Mouse (Mus musculus) testis, adult 2 months (tissue): ENCODE measurements around the gene Stoml1. TPM values are rescaled to one million over a fixed set of nuclear protein-coding genes. Genes with fewer than 3 reads are reported as not detected.
"Not testable (repeated sequence)": the region's sequence is repeated elsewhere in the genome, so short reads cannot be mapped to it uniquely, and the experiment has no call there.

Source experiments
- H3K27ac ChIP-seq: fragments of 200-500 bp; 2 replicates; pipeline ENCODE4 v1.5.1; 2012; ENCODE audit warnings: low read depth, low read length; ENCODE audit not compliant: control insufficient read depth, insufficient read depth
- H3K27me3 ChIP-seq: fragments of 200-500 bp; 2 replicates; pipeline ENCODE4 v1.6.1; 2012; ENCODE audit warnings: mild to moderate bottlenecking, low read length, moderate library complexity; ENCODE audit not compliant: control insufficient read depth, insufficient read depth
- H3K36me3 ChIP-seq: fragments of 200-500 bp; 2 replicates; pipeline ENCODE4 v1.6.1; 2012; ENCODE audit warnings: mild to moderate bottlenecking, low read length; ENCODE audit not compliant: control insufficient read depth, insufficient read depth
- H3K4me1 ChIP-seq: fragments of 200-500 bp; 2 replicates; pipeline ENCODE4 v1.6.1; 2012; ENCODE audit warnings: low read length; ENCODE audit not compliant: control insufficient read depth, insufficient read depth
- H3K4me3 ChIP-seq: fragments of 200-500 bp; 2 replicates; pipeline ENCODE4 v1.5.1; 2012; ENCODE audit warnings: low read depth, mild to moderate bottlenecking, low read length, moderate library complexity, mixed read lengths; ENCODE audit not compliant: control insufficient read depth
- CTCF ChIP-seq: fragments of 200-500 bp; IDR thresholded peaks from 2 replicates; pipeline ENCODE4 v1.5.1; 2012; ENCODE audit warnings: low read depth, mild to moderate bottlenecking, inconsistent platforms, low read length, moderate library complexity; ENCODE audit not compliant: control insufficient read depth, insufficient read depth, insufficient replicate concordance
- POLR2A ChIP-seq: fragments of 200-500 bp; IDR thresholded peaks from 2 replicates; pipeline ENCODE4 v1.6.1; 2012; ENCODE audit warnings: low read depth, mild to moderate bottlenecking, inconsistent platforms, low read length, moderate library complexity; ENCODE audit not compliant: control insufficient read depth
- polyA plus RNA-seq: library from polyadenylated mRNA; depleted of rRNA; stranded (reverse); fragments of >200 nt; gene quantifications from 2 replicates; pipeline ENCODE4 v1.2.3, GENCODE M21; 2012

The Stoml1 gene
- polyA plus RNA-seq, 1 experiment, result 11.5 TPM

DNA sequence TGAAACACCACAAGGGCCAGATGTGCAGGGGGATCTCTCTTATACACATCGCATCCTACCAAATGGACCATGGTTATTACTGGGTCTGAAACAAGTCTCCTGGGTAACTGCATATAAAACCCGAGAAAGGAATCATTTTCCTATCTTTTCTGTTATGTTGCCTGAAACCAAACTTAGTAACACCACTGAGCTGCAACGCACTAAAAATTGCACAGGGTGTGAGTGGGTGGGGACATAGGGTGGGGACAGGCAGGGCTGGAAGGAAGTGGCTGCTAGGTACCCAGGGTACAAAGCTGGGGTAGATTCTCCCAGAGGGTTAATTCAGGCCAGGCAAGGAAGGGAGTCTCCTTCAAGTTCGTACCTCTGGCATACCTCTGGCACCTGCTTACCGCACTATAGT is 10.3 kb upstream of the Stoml1 start:
- Histone ChIP-seq H3K27ac (no peak overlapping the region), H3K27me3 (no peaks in the 10 kb centered on the region), H3K36me3 (no peaks in the 10 kb centered on the region), H3K4me3 (no peak overlapping the region), H3K4me1 (peaks cover 2% of the 10 kb centered on the region; the same call in 1 of the 2 replicates)
- no peak for TF ChIP-seq POLR2A

DNA sequence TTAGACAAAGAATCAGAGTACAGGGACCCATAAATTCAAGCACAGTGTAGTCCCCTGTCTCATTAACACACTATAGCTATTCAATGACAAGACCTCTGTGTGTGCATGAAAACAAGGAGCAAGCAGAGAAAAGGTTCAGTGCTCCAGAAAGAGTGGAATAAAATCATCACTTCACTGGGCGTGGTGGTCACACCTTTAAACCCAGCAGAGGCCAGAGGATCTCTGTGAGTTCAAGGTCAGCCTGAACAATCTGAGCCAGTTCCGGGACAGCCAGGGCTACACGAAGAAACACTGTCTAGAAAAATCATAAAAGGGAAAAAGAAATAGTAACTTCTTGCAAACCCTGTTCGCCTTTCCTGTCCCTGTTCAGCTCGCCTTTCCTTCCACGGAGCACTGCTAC is 9.3 kb upstream of the Stoml1 start:
- Histone ChIP-seq H3K36me3 (no peaks in the 10 kb centered on the region), H3K27me3 (no peaks in the 10 kb centered on the region), H3K4me3 (no peak overlapping the region), H3K4me1 (peaks cover 2% of the 10 kb centered on the region; the same call in 1 of the 2 replicates), H3K27ac (no peak overlapping the region)
- TF ChIP-seq POLR2A, result no peak
- TF ChIP-seq CTCF, result no peak

DNA sequence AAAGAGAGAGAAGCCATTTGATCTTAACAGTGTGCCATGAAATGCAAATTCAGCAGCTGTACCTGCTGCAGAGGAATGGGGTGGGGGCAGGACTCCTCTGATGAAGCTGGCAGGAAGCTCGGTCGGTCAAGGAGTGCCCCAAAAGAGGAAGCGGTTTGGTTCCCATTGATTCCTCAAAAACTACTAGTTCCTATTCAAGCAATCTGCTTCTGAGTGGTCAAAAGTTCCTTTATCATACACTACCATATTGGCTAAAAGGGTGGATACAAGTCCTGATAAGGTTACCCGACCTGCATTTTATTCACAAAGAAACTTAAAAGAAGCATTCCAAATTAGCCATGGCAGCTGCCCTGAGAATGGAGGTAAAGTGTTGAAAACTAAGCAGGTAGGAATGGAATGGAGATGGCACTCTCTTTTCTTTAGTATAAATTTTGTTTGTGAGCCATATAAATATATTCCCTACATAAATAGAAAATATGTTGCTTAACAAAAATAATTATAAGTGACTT is 6.8 kb upstream of the Stoml1 start:
- Histone ChIP-seq H3K27ac (no peak overlapping the region), H3K36me3 (no peaks in the 10 kb centered on the region), H3K27me3 (no peaks in the 10 kb centered on the region; the same call in 1 of the 2 replicates), H3K4me1 (peaks cover 2% of the 10 kb centered on the region; the same call in 1 of the 2 replicates), H3K4me3 (no peak overlapping the region)
- TF ChIP-seq POLR2A (no peak), CTCF (no peak)

DNA sequence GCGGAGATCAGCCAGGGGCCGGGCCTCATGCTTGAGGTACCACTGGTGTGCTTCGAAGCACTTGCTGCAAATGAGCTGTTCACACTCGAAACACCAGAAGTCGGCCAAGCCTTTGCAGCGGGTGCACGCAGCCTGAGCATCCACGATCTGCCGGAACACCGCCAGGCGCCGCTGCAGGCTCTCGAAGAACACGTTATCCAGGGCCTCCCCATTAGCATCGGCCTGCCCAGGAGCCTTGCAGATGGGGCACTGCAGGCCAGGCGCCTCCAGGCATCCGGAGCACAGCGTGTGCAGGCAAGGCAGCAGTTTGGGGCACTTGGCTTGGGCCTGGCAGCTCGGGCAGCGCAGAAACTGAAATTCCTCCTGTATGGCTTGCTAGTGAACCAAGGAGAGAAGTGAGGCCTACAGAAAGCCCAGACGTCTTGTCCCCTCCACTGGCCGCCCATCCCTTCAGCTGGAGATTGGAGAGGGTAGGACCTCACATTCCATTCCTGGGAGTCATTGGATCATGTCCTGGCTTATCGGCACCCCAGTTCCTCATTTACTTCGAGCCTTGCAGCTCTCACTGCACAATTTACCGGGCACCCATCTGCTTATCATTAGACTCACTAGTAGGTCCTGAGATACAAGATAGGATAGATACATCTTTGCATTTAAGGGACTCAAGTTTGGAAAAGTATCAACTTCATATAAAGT is 5.8 kb upstream of the Stoml1 start:
- H3K36me3 ChIP-seq, result no peaks in the 10 kb centered on the region
- TF ChIP-seq POLR2A (no peak), CTCF (peak; percentile 55; the same call in 1 of the 2 replicates)
- H3K4me3 ChIP-seq, result no peak overlapping the region
- H3K4me1 ChIP-seq, result peaks cover 2% of the 10 kb centered on the region; the same call in 1 of the 2 replicates
- H3K27me3 ChIP-seq, result no peaks in the 10 kb centered on the region; the same call in 1 of the 2 replicates
- 0 out of 2 replicates have a peak overlapping the region, but pooled peaks have one; percentile 3 for H3K27ac ChIP-seq

DNA sequence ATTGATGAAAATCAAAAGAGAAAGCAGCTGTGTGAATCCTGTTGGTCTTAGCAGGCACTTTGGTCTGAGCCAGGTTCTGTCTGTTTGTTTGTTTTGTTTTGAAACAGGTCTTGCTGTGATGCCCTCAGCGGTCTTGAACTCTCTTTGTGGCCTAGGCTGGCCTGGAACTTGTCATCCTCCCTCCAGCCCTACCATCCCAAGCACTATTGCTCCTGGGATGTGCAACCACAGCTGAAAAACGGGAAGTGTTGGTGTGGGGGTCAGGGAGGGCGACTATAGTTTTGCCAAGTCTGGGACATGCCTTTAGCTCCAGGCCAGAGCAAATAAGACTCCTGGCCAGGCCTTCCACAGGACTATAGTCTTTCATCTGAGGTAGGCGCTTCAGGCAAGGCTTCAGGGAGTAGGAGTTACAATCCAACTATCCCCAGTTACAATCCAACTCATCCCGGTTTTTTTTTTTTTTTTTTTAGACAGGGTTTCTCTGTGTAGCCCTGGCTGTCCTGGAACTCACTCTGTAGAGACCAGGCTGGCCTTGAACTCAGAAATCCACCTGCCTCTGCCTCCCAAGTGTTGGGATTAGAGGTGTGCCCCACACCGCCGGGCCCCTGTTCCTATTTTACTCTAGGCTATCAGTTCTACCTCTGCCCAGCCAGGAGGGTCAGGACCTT is 4.1 kb upstream of the Stoml1 start:
- Histone ChIP-seq H3K4me1 (peaks cover 7% of the 10 kb centered on the region), H3K27me3 (no peaks in the 10 kb centered on the region; the same call in 1 of the 2 replicates), H3K4me3 (no peak overlapping the region), H3K36me3 (no peaks in the 10 kb centered on the region), H3K27ac (peak overlapping the region; percentile 79; the same call in 1 of the 2 replicates)
- no peak for TF ChIP-seq POLR2A
- no peak for TF ChIP-seq CTCF

DNA sequence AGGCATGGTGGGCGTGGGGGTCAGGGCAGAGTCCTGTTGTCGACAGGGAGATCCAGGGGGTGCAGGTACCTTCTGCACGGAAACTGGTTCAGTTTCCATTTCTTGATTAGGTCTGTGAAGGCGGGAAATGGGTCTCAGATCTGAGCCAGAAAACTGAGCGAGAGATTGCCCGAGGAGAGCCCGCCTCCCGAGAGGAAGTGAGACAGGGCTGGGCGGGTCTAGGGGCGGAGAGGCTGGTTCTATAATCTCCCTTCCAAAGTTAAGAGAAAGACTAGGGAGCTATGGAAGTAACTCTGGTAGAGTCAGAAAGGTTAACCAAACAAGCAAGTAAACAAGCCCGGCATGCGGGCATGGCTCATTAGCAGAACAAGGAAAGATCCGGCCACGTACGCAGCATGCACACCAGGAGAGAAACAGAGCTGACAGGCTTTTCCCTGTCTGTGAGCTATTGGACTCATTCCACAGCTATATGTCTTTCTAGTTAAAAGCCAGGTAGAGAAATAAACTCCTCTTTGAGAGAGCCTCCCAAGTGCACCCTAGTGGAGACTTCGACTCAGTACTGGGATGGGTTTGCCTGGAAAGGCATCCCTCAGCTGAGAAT is 3.3 kb upstream of the Stoml1 start, which contains the start of gene Pml:
Pml (minus strand) TSS at position 195 of the 601 bp plus-strand sequence.
- TF ChIP-seq CTCF (no peak), POLR2A (no peak)
- Histone ChIP-seq H3K36me3 (no peaks in the 10 kb centered on the region), H3K4me1 (peaks cover 7% of the 10 kb centered on the region), H3K4me3 (peak within 1 kb of the TSS; percentile 77), H3K27me3 (no peaks in the 10 kb centered on the region; the same call in 1 of the 2 replicates), H3K27ac (peak within 1 kb of the TSS; percentile 79)

DNA sequence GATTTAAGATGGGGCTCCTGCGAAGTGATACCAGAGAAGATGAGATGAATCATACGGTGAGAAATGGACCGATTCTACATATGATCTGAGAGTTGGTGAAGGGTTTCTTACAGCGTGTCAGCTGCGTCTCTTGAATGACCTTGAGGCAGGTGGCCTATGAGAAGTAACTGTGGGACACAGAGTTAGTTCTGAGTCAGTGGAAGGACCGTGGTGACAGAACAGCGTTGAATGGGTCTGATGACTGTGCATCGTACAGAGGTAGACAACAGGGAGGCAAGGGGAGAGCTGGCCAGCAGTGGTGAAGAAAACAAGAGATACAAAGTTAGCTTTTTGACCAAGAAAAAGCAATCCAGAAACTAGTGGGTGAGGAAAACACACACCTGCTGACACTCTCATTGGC is 2.6 kb upstream of the Stoml1 start:
- Histone ChIP-seq H3K27ac (no peak overlapping the region), H3K27me3 (no peaks in the 10 kb centered on the region; the same call in 1 of the 2 replicates), H3K4me1 (peaks cover 7% of the 10 kb centered on the region), H3K4me3 (no peak overlapping the region), H3K36me3 (no peaks in the 10 kb centered on the region)
- TF ChIP-seq CTCF, result no peak
- no peak for TF ChIP-seq POLR2A

DNA sequence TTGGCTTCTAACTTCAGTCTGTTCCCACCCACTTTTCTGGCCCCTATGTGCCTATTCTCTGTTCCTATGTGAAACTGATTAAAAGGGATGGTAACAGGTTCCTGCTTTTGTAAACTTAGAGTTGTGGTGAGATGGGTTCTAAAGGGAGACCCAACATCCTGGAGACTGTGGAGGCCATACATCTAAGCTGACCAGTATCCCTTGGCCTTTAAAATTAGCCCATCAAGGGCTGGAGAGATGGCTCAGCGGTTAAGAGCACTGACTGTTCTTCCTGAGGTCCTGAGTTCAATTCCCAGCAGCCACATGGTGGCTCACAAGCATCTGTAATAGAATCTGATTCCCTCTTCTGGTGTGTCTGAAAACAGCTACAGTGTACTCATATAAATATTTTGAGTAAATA is 2.2 kb upstream of the Stoml1 start:
- not testable (repeated sequence) for H3K4me1 ChIP-seq, H3K36me3 ChIP-seq, H3K27ac ChIP-seq, H3K4me3 ChIP-seq, H3K27me3 ChIP-seq

DNA sequence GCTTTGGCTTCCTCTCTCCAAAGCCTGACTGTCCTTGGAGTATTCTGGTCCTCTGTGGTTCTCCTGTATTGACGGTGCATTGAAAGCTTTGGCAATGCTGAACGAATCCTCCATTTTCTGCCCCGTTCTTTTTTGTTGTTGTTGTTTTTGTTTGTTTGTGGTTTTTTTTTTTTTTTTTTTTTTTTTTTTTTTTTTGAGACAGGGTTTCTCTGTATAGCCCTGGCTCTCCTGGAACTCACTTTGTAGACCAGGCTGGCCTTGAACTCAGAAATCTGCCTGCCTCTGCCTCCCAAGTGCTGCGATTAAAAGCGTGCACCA is 800 bp downstream of the Stoml1 start:
- not testable (repeated sequence) for H3K27me3 ChIP-seq, H3K36me3 ChIP-seq
- peak overlapping the region; percentile 54; the same call in 1 of the 2 replicates for H3K27ac ChIP-seq
- H3K4me3 ChIP-seq, result peak overlapping the region; percentile 90
- H3K4me1 ChIP-seq, result peaks cover 14% of the 10 kb centered on the region
